Mouse (Mus musculus): Measurements from ENCODE around the gene Gm45062. TPM values are rescaled to one million over a fixed set of nuclear protein-coding genes. Genes with fewer than 3 reads are reported as not detected.

Gene Gm45062
- polyA plus RNA-seq, 1 experiment, result not detected

GRCm38 (mm10) chr6:8631362-8631761 lies 372.1 kb downstream of the Gm45062 start:
- WGBS, result 87% methylated on average over 8 of the region's 8 CpGs
- Histone ChIP-seq H3K4me3 (ENCODE audit: insufficient read depth, low read depth, low read length) (no peak overlapping the region), H3K27ac (ENCODE audit: insufficient read depth, low read depth, low read length) (no peak overlapping the region), H3K4me1 (ENCODE audit: control insufficient read depth, insufficient read depth, low read length) (no peaks in the 10 kb centered on the region)
- TF ChIP-seq CTCF (IDR thresholded peaks at IDR 0.05; ENCODE audit: insufficient read depth, low read depth, low read length), result no peak
- TF ChIP-seq POLR2A (IDR thresholded peaks at IDR 0.05; ENCODE audit: insufficient read depth, low read depth, low read length), result no peak

- Histone ChIP-seq H3K4me1 (ENCODE audit: control insufficient read depth, insufficient read depth, low read length) (no peaks in the 10 kb centered on the region), H3K4me3 (ENCODE audit: insufficient read depth, low read depth, low read length) (no peak overlapping the region), H3K27ac (ENCODE audit: insufficient read depth, low read depth, low read length) (no peak overlapping the region)
- WGBS, result 89% methylated on average over 5 of the region's 5 CpGs
- TF ChIP-seq CTCF (IDR thresholded peaks at IDR 0.05; ENCODE audit: insufficient read depth, low read depth, low read length), result no peak
- TF ChIP-seq POLR2A (IDR thresholded peaks at IDR 0.05; ENCODE audit: insufficient read depth, low read depth, low read length), result no peak
Measured at GRCm38 (mm10) chr6:8631986-8632632, 372.9 kb downstream of the Gm45062 start.

- no peak for TF ChIP-seq CTCF (IDR thresholded peaks at IDR 0.05; ENCODE audit: insufficient read depth, low read depth, low read length)
- no peak for TF ChIP-seq POLR2A (IDR thresholded peaks at IDR 0.05; ENCODE audit: insufficient read depth, low read depth, low read length)
- Histone ChIP-seq H3K4me3 (ENCODE audit: insufficient read depth, low read depth, low read length) (no peak overlapping the region), H3K27ac (ENCODE audit: insufficient read depth, low read depth, low read length) (no peak overlapping the region), H3K4me1 (ENCODE audit: control insufficient read depth, insufficient read depth, low read length) (no peaks in the 10 kb centered on the region)
- 98% methylated on average over 4 of the region's 4 CpGs for WGBS
Measured at GRCm38 (mm10) chr6:8632701-8633100, 373.5 kb downstream of the Gm45062 start.

GRCm38 (mm10) chr6:8638122-8638521 lies 378.9 kb downstream of the Gm45062 start:
- H3K4me3 ChIP-seq (ENCODE audit: insufficient read depth, low read depth, low read length), result no peak overlapping the region
- no peak overlapping the region for H3K27ac ChIP-seq (ENCODE audit: insufficient read depth, low read depth, low read length)
- TF ChIP-seq CTCF (IDR thresholded peaks at IDR 0.05; ENCODE audit: insufficient read depth, low read depth, low read length) (no peak), POLR2A (IDR thresholded peaks at IDR 0.05; ENCODE audit: insufficient read depth, low read depth, low read length) (no peak)
- no peaks in the 10 kb centered on the region for H3K4me1 ChIP-seq (ENCODE audit: control insufficient read depth, insufficient read depth, low read length)
- 81% methylated on average over 4 of the region's 4 CpGs for WGBS

GRCm38 (mm10) chr6:8638899-8639298 lies 379.6 kb downstream of the Gm45062 start:
- Histone ChIP-seq H3K27ac (ENCODE audit: insufficient read depth, low read depth, low read length) (no peak overlapping the region), H3K4me1 (ENCODE audit: control insufficient read depth, insufficient read depth, low read length) (no peaks in the 10 kb centered on the region; the same call in 1 of the 2 replicates), H3K4me3 (ENCODE audit: insufficient read depth, low read depth, low read length) (no peak overlapping the region)
- WGBS, result 89% methylated on average over 4 of the region's 4 CpGs
- TF ChIP-seq CTCF (IDR thresholded peaks at IDR 0.05; ENCODE audit: insufficient read depth, low read depth, low read length) (no peak), POLR2A (IDR thresholded peaks at IDR 0.05; ENCODE audit: insufficient read depth, low read depth, low read length) (no peak)

- Histone ChIP-seq H3K4me3 (ENCODE audit: insufficient read depth, low read depth, low read length) (no peak overlapping the region), H3K4me1 (ENCODE audit: control insufficient read depth, insufficient read depth, low read length) (peaks cover under 1% of the 10 kb centered on the region), H3K27ac (ENCODE audit: insufficient read depth, low read depth, low read length) (no peak overlapping the region)
- 86% methylated on average over 2 of the region's 2 CpGs for WGBS
- TF ChIP-seq POLR2A (IDR thresholded peaks at IDR 0.05; ENCODE audit: insufficient read depth, low read depth, low read length) (no peak), CTCF (IDR thresholded peaks at IDR 0.05; ENCODE audit: insufficient read depth, low read depth, low read length) (no peak)
Measured at GRCm38 (mm10) chr6:8639526-8639925, 380.3 kb downstream of the Gm45062 start.

GRCm38 (mm10) chr6:8640863-8641262 lies 381.6 kb downstream of the Gm45062 start:
- Histone ChIP-seq H3K27ac (ENCODE audit: insufficient read depth, low read depth, low read length) (no peak overlapping the region), H3K4me3 (ENCODE audit: insufficient read depth, low read depth, low read length) (no peak overlapping the region), H3K4me1 (ENCODE audit: control insufficient read depth, insufficient read depth, low read length) (peaks cover 8% of the 10 kb centered on the region)
- WGBS, result 91% methylated on average over 5 of the region's 5 CpGs
- no peak for TF ChIP-seq POLR2A (IDR thresholded peaks at IDR 0.05; ENCODE audit: insufficient read depth, low read depth, low read length)
- no peak for TF ChIP-seq CTCF (IDR thresholded peaks at IDR 0.05; ENCODE audit: insufficient read depth, low read depth, low read length)

- TF ChIP-seq POLR2A (IDR thresholded peaks at IDR 0.05; ENCODE audit: insufficient read depth, low read depth, low read length), result no peak
- no peak for TF ChIP-seq CTCF (IDR thresholded peaks at IDR 0.05; ENCODE audit: insufficient read depth, low read depth, low read length)
- Histone ChIP-seq H3K4me1 (ENCODE audit: control insufficient read depth, insufficient read depth, low read length) (peaks cover 12% of the 10 kb centered on the region), H3K27ac (ENCODE audit: insufficient read depth, low read depth, low read length) (peak overlapping the region; percentile 23; the same call in 1 of the 2 replicates), H3K4me3 (ENCODE audit: insufficient read depth, low read depth, low read length) (no peak overlapping the region)
- 47% methylated on average over 10 of the region's 10 CpGs for WGBS
Measured at GRCm38 (mm10) chr6:8644703-8645102, 385.5 kb downstream of the Gm45062 start.

- WGBS, result 51% methylated on average over 2 of the region's 2 CpGs
- H3K4me3 ChIP-seq (ENCODE audit: insufficient read depth, low read depth, low read length), result no peak overlapping the region
- no peak overlapping the region for H3K27ac ChIP-seq (ENCODE audit: insufficient read depth, low read depth, low read length)
- TF ChIP-seq CTCF (IDR thresholded peaks at IDR 0.05; ENCODE audit: insufficient read depth, low read depth, low read length) (no peak), POLR2A (IDR thresholded peaks at IDR 0.05; ENCODE audit: insufficient read depth, low read depth, low read length) (no peak)
- peaks cover 12% of the 10 kb centered on the region for H3K4me1 ChIP-seq (ENCODE audit: control insufficient read depth, insufficient read depth, low read length)
Measured at GRCm38 (mm10) chr6:8645708-8646107, 386.5 kb downstream of the Gm45062 start.

Other genes with a start within 250 kb of the Gm45062 start
- gene Col28a1, start 66.8 kb upstream of the Gm45062 start, polyA plus RNA-seq (2012; ENCODE audit: insufficient read depth, insufficient read length, low replicate concordance, missing spikeins), result not detected in 2 replicates
- gene Mios, start 50.2 kb upstream of the Gm45062 start, polyA plus RNA-seq (2012; ENCODE audit: insufficient read depth, insufficient read length, low replicate concordance, missing spikeins), result not detected in 2 replicates
- not detected in 2 replicates for gene Rpa3, start 277 bp upstream of the Gm45062 start, polyA plus RNA-seq (2012; ENCODE audit: insufficient read depth, insufficient read length, low replicate concordance, missing spikeins)
- gene Umad1, start 162 bp upstream of the Gm45062 start, polyA plus RNA-seq (2012; ENCODE audit: insufficient read depth, insufficient read length, low replicate concordance, missing spikeins), result not detected in 2 replicates